In genomic region chr2:129961522-129961921, GRCm38 (mm10) we compare ENCODE assay signal across 19 mouse cellular contexts. TPM values are rescaled to one million over a fixed set of nuclear protein-coding genes. Genes with fewer than 3 reads are reported as not detected.
A peak's percentile ranks its signal among the peaks of the same experiment; 100 is the strongest.
DNase-seq lines count a peak whose midpoint lies in the region; ATAC-seq lines count a peak whose summit lies in the region.
"Had no signal": no experiment of that assay in that cellular context is flagged by ENCODE, and none has a peak within 500 bp of the region (broad histone marks: within the 10 kb centered on the region; RNA-seq: fewer than 3 reads in every experiment).

No protein-coding gene starts in this region.

- peak; percentile 33; the same call in 1 of the 2 replicates for ATAC-seq in granulocyte monocyte progenitor cell, adult 5-6 weeks (replicated peaks; ENCODE audit: poor library complexity, severe bottlenecking)
- no peak for ATAC-seq in erythroblast, adult 5-6 weeks (replicated peaks; ENCODE audit: low FRiP score, poor library complexity, severe bottlenecking)
- ATAC-seq: activated CD4-positive, CD25-positive, alpha-beta regulatory T cell, adult 4 months; forebrain, embryonic 15.5 days; intestine, postnatal 0 days had no signal

- DNase-seq in adrenal gland, adult 8-10 months = peak; percentile 44
- no peak for DNase-seq in adrenal gland, postnatal 25 days
- peak; percentile 31 for DNase-seq in 416B (ENCODE audit: low read depth)
- peak; percentile 11 for DNase-seq in adrenal gland, postnatal 10 days
- no peak for DNase-seq in right cerebral cortex, adult 18-20 months
- no peak for DNase-seq in right cerebral cortex, postnatal 14 days
- DNase-seq: cerebellum, adult 18-20 months; cerebellum, adult 9-10 months; cerebellum, postnatal 14 days; gastrocnemius, adult 2 months; gastrocnemius, postnatal 14 days; heart, adult 2 months; heart, postnatal 14 days; kidney, adult 2 months had no signal

RNA-seq across cellular contexts. Expression of gene Tgm3, which starts 50.6 kb away (rescaled TPM):
- total RNA-seq in adrenal gland, adult 8-10 months (2022) = 1 to 10 TPM in 2 of 4 experiments, under 1 TPM in 2; 0.12 to 7.0 (median 2.5) TPM
- total RNA-seq in adrenal gland, postnatal 25 days (2021) = 0.85 and 1.2 TPM in 2 replicates
- under 1 TPM in 1 of 2 experiments, not detected in 1; 0.15 TPM for total RNA-seq in adrenal gland, postnatal 10 days (2021)
- total RNA-seq in granulocyte monocyte progenitor cell, adult 5-6 weeks (2014; fragmentation: Nextera tagmentation) = not detected in 2 replicates
- 0.36 TPM in 1 of 2 replicates, not detected in the other for total RNA-seq in granulocyte monocyte progenitor cell, adult 5-6 weeks (2017)
- total RNA-seq in erythroblast, adult 5-6 weeks (2015; ENCODE audit: low replicate concordance) = 0.63 and 2.3 TPM in 2 replicates
- total RNA-seq in erythroblast, adult 5-6 weeks (2017; ENCODE audit: low replicate concordance) = 0.28 TPM in 1 of 2 replicates, not detected in the other
- total RNA-seq: gastrocnemius, adult 2 months; heart, adult 2 months had no signal

Comparison
In these comparisons a context has a peak if more than half of its experiments do, and no peak if none do; other contexts are left out.
1. DNase-seq: peak in adrenal gland, adult 8-10 months (single experiment), 416B (single experiment) and adrenal gland, postnatal 10 days (single experiment); none in adrenal gland, postnatal 25 days (single experiment), right cerebral cortex, adult 18-20 months (single experiment) and right cerebral cortex, postnatal 14 days (single experiment).